Mouse (Mus musculus) hindlimb bud, embryonic 11.5 days (tissue): ENCODE measurements around the gene Erv3.
"Not testable (repeated sequence)": the region's sequence is repeated elsewhere in the genome, so short reads cannot be mapped to it uniquely, and the experiment has no call there.

Experiments
- DNase-seq: peaks from one replicate; pipeline ENCODE4 v3.0.0-alpha.2; 2012; ENCODE audit warnings: low read depth, low spot score; ENCODE audit errors: extremely low spot score

Erv3 gene

GRCm38 (mm10) chr2:131864262-131864796 lies 4.8 kb upstream of the Erv3 start:
- no peak for DNase-seq

GRCm38 (mm10) chr2:131863472-131863871 lies 3.9 kb upstream of the Erv3 start:
- DNase-seq = no peak

- no peak for DNase-seq
These were observed 3.2 kb upstream of the Erv3 start for GRCm38 (mm10) chr2:131862617-131863275.

GRCm38 (mm10) chr2:131857838-131858237 lies 1.7 kb downstream of the Erv3 start:
- no peak for DNase-seq

GRCm38 (mm10) chr2:131853719-131854118 lies 5.8 kb downstream of the Erv3 start:
- DNase-seq = no peak

- no peak for DNase-seq
These were observed 8.0 kb downstream of the Erv3 start for GRCm38 (mm10) chr2:131851333-131852092.

GRCm38 (mm10) chr2:131850047-131850446 lies 9.5 kb downstream of the Erv3 start:
- DNase-seq = no peak

- DNase-seq = peak; percentile 26
These were observed 11.8 kb downstream of the Erv3 start for GRCm38 (mm10) chr2:131847501-131848359.

- DNase-seq = no peak
These were observed 12.7 kb downstream of the Erv3 start for GRCm38 (mm10) chr2:131846811-131847210.

GRCm38 (mm10) chr2:131846132-131846710 lies 13.3 kb downstream of the Erv3 start:
- no peak for DNase-seq

GRCm38 (mm10) chr2:131845671-131846070 lies 13.9 kb downstream of the Erv3 start:
- no peak for DNase-seq

- no peak for DNase-seq
These were observed 17.0 kb downstream of the Erv3 start for GRCm38 (mm10) chr2:131842568-131842967.

GRCm38 (mm10) chr2:131841321-131841693 lies 18.2 kb downstream of the Erv3 start:
- DNase-seq = no peak

GRCm38 (mm10) chr2:131840611-131841320 lies 18.8 kb downstream of the Erv3 start:
- no peak for DNase-seq

- DNase-seq = no peak
These were observed 25.3 kb downstream of the Erv3 start for GRCm38 (mm10) chr2:131834296-131834695.

GRCm38 (mm10) chr2:131831861-131832260 lies 27.7 kb downstream of the Erv3 start:
- DNase-seq = no peak

- not testable (repeated sequence) for DNase-seq
These were observed 28.6 kb downstream of the Erv3 start for GRCm38 (mm10) chr2:131830945-131831344.

- no peak for DNase-seq
These were observed 31.3 kb downstream of the Erv3 start for GRCm38 (mm10) chr2:131827999-131828975.

- DNase-seq = no peak
These were observed 32.4 kb downstream of the Erv3 start for GRCm38 (mm10) chr2:131827026-131827687.
